Mouse (Mus musculus) E14TG2a.4 (cell line): ENCODE results near the gene Cep85l.

Source experiments
- CTCF ChIP-seq: conservative IDR thresholded peaks from 2 replicates; pipeline ENCODE4 v1.5.1; 2014; ENCODE audit warnings: low read length
- NANOG ChIP-seq: IDR thresholded peaks from 2 replicates; pipeline ENCODE4 v1.6.1; 2014; ENCODE audit warnings: borderline replicate concordance, low read length, mixed read lengths
- POU5F1 ChIP-seq: IDR thresholded peaks from 2 replicates; pipeline ENCODE4 v1.6.1; 2014; ENCODE audit warnings: low read length, borderline replicate concordance

GRCm38 (mm10) chr10:53420069-53420468 lies 40.3 kb upstream of the Cep85l start:
- TF ChIP-seq CTCF: no peak
- no peak for TF ChIP-seq POU5F1
- TF ChIP-seq NANOG: no peak
